Mouse (Mus musculus): ENCODE data around the gene Cpeb3.
"Not testable (repeated sequence)": the region's sequence is repeated elsewhere in the genome, so short reads cannot be mapped to it uniquely, and the experiment has no call there.

Gene Cpeb3

GRCm38 (mm10) chr19:37208176-37208755 is at the start of gene Cpeb3:
Cpeb3 (minus strand) TSS chr19:37208601.
- peak in 1 of 2 experiments; percentile 13 for DNase-seq (ENCODE audit: low spot score in 2 of 2)

- no peak for DNase-seq (ENCODE audit: low spot score in 2 of 2)
Measured at GRCm38 (mm10) chr19:37255321-37255720, 46.9 kb upstream of the Cpeb3 start.

- DNase-seq (ENCODE audit: low spot score in 2 of 2): no peak
Measured at GRCm38 (mm10) chr19:37252104-37252503, 43.7 kb upstream of the Cpeb3 start.

DNA sequence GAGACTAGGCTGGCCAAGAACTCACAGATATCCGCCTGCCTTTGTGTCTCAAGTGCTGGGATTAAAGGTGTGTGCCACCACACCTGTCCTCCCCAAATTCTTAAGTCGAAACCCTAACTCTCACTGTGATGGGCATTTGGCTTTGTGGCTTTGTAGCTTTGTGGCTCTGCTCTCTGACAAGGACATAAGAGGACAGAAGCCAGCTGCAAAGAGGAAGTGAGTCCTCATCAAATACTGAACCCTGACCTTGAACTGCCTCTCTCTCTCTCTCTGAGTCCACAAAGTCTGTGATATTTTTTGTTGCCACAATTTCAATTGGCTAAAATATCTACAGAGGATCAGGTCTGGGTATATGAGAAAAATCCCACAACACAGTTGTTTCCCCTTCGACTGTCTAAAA is 39.8 kb upstream of the Cpeb3 start:
- DNase-seq (ENCODE audit: low spot score in 2 of 2): no peak

DNA sequence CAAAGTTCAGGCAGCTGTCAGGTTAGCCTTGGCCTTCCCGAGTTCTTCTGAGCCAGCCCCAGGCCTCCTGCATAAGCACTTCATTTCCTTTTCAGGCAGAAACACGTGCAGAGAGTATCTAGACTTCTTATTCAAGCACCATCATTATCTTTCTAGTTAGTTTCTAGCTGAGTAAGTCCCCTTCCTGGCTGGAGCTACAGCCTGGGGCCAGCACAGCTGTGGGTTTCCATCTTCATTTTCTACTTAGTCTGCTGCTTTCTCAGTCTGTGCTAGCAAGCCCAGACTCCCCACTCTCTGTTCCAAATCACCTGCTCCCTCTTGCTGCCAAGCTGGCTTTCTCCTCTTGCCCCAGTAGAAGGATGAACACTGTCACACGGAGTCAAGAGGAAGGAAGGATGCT is 38.5 kb upstream of the Cpeb3 start:
- no peak for DNase-seq (ENCODE audit: low spot score in 2 of 2)

DNA sequence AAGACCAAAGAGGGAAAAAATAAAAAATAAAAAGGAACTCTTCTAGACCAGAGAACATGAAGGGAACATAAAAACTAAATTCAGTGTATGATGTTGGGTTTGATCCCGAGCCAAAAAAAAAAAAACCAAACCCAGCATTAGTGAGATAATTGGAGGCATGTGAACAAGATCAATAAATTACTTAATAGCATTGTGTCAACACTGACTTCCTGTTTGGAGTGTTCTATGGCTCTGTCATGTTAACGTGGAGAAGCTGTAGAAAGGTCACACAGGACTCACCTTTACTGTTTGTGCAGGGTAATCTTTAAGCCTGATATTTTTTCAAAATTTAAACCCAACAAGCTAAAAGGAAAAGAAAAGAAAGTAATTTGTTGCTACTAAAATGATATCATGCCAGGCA is 34.3 kb upstream of the Cpeb3 start:
- DNase-seq (ENCODE audit: low spot score in 2 of 2): no peak

- no peak for DNase-seq (ENCODE audit: low spot score in 2 of 2)
Measured at GRCm38 (mm10) chr19:37241201-37241600, 32.8 kb upstream of the Cpeb3 start.

DNA sequence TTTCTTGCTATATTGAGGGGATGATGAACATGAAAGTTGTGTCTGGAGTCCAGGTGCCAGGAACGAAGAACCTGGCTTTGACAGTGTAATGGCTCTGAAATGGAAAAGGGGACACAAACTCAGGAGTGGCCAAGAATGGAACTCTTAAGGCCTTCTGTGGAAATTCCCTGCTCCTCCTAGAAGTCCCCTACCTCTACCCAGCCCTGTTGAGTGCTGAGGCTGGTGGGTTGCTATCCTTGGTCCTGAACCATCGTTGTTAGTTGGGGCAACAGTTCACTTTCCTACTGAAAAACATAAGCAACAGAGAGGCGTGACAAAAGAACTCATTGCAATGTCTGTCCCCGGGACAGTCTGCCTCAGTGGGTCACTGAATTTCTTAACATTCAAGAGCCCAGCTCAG is 30.7 kb upstream of the Cpeb3 start:
- no peak for DNase-seq (ENCODE audit: low spot score in 2 of 2)

- DNase-seq (ENCODE audit: low spot score in 2 of 2): no peak
Measured at GRCm38 (mm10) chr19:37238651-37239050, 30.2 kb upstream of the Cpeb3 start.

DNA sequence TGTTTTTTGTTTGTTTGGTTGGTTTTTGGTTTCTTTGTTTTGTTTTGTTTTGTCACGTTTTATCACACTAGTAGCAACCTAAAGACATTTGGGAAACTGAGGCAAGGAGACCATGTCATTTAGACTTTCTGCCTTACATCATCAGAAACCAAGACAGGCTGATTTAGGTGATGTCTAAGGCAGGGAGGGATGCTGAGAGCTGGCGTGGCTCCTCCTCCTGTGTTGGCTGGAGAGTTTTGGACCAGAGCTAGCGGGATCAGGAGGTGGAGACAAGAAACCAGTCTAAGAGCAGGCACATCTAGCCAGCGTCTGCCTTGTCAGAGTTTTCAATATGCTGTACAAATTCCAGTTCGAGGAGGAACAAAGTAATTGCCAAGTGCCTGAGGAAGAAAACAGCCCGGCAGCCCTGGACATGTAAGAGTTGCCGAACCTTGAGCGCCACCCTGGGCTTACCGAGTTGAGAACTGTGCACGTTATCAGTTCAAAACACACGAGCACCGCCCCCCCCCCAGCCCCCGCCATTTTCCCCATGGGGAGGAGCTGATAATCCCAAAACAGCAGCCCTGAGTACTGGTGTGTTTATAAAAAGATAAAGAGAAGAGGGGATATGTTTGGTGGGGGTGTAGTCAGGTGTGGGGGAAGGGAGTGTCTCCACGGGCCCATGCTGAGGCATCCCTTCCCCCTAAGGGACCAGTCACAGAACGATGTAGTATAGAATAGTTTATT is 29.5 kb upstream of the Cpeb3 start:
- DNase-seq (ENCODE audit: low spot score in 2 of 2): no peak

- DNase-seq (ENCODE audit: low spot score in 2 of 2): no peak
Measured at GRCm38 (mm10) chr19:37237306-37237705, 28.9 kb upstream of the Cpeb3 start.

GRCm38 (mm10) chr19:37235818-37236217 is 27.4 kb upstream of the Cpeb3 start:
- no peak for DNase-seq (ENCODE audit: low spot score in 2 of 2)

DNA sequence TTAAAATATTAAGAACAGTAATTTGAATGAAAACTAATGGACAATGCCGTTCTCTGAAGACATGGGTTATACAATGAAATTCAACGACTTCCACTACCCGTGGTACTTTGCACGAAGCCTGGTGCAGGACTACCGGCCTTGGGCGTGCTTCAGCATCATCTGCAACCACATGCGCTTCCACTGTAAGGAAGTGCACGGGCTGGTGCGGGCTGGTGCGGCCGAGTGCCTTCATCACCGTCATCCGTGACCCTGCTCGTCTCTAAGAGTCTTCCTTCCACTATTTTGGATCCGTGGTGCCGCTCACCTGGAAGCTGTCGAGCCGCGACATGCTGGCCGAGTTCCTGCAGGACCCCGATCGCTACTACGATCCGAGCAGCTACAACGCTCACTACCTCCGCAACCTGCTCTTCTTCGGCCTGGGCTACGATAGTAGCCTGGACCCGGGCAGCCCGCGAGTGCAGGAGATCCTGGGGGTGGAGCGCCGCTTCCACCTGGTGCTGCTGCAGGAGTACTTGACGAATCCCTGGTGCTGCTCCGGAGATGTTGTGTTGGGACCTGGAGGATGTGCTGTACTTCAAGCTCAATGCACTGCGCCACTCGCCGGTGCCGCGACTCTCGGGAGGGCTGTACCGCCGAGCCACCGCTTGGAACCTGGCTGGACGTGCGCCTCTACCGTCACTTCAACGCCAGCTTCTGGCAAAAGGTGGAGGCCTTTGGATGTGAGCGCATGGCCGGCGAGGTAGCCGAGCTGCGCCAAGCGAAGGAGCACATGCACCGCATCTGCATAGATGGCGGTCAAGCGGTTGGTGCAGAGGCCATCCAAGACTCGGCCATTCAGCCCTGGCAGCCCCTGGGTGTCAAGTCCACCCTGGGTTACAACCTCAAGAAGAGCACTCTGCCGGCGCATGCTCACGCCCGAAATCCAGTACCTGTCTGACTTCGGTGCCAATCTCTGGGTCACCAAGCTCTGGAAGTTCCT is 25.4 kb upstream of the Cpeb3 start:
- no peak for DNase-seq (ENCODE audit: low spot score in 2 of 2)

GRCm38 (mm10) chr19:37232598-37232997 is 24.2 kb upstream of the Cpeb3 start:
- not testable (repeated sequence) for DNase-seq (ENCODE audit: low spot score in 2 of 2)

DNA sequence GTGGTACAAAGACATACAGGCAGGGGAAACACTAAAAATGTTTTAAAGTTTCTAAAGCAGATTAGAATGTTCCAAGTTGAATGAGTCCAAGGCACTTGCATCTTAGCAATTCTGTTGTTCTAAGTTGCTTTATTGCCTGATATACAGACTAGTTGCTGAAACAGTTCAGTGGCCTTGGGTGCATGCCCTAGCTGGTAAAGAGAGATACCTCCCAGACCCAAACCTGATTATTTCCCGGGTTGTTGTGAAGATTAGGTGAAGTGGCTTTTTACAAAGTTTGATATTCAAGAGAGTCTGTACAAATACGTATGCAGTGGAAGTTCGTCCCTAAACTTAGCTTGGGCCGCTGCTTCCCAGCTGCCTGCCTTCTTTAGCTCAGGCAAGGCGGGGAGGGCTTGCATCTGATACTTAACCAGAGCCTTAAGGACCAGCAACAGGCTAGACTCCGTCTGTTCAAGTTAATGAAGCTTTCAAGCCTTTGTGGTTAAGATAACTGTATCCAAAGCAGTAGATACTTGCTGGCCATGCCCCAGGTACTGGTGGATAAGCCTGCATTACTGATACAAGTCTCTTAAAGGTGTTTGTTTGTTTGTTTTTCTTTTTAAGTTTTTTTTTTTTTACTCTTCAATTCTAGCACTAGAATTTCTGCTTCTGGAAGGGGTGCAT is 16.9 kb upstream of the Cpeb3 start:
- no peak for DNase-seq (ENCODE audit: low spot score in 2 of 2)

- DNase-seq (ENCODE audit: low spot score in 2 of 2): no peak
Measured at GRCm38 (mm10) chr19:37214711-37215110, 6.3 kb upstream of the Cpeb3 start.

GRCm38 (mm10) chr19:37211416-37211815 is 3.0 kb upstream of the Cpeb3 start:
- DNase-seq (ENCODE audit: low spot score in 2 of 2): no peak

- no peak for DNase-seq (ENCODE audit: low spot score in 2 of 2)
Measured at GRCm38 (mm10) chr19:37210457-37210856, 2.1 kb upstream of the Cpeb3 start.

DNA sequence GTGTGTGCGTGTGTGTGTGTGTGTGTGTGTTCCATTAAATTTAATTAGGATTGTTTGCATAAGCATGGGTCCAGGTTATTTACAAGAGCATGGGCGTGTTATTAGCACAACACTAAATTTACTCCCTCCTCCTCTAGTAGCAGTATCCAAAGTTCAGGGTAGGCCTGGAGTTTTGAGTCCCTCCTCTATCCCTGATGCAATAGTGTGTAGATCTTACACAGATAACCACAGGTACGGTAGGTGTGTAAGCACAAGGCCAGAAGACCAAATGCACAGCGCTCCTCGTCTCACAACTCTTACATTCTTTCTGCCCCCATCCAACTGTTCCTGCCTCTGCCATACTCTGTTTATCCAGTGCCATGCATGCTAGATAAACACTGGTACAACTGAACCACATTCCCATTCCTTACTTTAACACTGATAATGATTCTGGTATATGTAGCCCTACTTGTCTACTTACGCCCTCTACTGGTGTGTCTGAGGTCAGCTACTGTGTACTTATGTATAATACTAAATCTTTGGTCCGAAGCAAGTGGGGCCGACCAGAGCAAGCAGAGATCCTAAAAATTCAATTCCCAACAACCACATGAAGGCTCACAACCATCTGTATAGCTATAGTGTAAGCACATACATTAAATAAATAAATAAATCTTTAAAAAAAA is 1.2 kb upstream of the Cpeb3 start:
- DNase-seq (ENCODE audit: low spot score in 2 of 2): no peak

DNA sequence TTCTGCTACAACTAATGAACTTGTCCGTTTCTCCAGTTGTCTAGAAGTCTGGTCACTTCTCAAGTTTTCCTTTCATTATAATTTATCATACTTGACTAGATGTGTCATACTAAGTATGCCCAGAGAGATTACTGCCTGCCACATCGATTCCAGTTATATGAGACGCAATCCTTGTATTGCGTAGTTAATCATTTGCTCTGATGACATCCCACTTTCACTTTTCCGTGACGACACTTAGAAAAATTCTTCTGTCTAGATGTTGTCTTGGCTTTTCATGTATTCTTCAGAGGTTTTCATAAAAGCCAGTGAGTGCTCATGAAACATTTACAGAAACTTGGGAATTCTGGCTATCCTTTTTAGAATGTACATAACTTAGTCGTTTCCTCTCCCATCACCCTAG is 585 bp upstream of the Cpeb3 start:
- no peak for DNase-seq (ENCODE audit: low spot score in 2 of 2)
